Mouse (Mus musculus): ENCODE measurements at regions not wholly inside any gene's neighbourhood (a gene's known extent, or its start where the extent isn't known, plus 50 kb on each side); places are given as distances from the start of the nearest gene placed in this dataset.
A peak's percentile ranks its signal among the peaks of the same experiment; 100 is the strongest.

DNA sequence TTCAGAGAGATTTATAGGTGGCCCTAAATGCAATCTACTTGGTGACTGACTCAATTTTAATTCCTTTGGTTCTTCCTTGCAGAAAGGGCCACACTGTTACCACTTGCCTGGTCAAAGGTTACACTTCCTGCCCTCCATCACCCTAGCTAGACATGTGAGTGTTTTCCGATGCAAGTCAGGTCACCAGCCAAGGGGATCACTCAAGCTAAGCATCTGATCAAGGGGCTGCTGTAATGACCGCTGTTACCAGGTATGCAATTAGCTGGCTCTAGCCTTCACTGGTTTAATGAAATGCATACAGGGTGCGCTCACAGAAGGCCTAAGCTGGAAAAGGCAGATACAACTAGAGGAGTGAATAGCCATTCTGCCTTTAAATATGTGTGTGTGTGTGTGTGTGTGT, 105.1 kb downstream of the Mtx2 start:
- no peak for DNase-seq

- peak; percentile 47 for DNase-seq
Observed at GRCm38 (mm10) chr2:74933190-74933589, 107.6 kb downstream of the Mtx2 start.

- no peak for DNase-seq
Observed at GRCm38 (mm10) chr2:74933771-74934170, 108.2 kb downstream of the Mtx2 start.

DNA sequence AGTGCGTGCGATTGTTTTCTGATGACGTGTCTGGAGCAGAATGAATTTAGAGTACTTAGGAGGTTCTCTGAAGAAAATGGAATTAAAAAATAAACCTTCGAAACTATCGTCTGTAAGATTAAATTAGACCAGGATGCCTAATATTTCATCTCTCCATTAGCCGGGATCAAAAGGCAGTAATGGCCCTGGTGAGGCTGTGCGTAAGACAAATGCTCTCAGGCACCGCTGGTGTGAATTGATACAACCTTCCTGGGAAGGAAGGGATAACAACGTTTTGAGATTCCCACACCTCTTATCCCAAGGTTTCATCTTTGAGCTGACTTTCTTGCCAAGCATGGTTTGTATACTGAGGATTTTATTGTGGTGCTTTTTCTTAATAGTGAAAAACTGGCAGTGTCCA, 113.1 kb downstream of the Mtx2 start:
- DNase-seq, result no peak

GRCm38 (mm10) chr2:74941966-74942365, 116.4 kb downstream of the Mtx2 start:
- no peak for DNase-seq

DNA sequence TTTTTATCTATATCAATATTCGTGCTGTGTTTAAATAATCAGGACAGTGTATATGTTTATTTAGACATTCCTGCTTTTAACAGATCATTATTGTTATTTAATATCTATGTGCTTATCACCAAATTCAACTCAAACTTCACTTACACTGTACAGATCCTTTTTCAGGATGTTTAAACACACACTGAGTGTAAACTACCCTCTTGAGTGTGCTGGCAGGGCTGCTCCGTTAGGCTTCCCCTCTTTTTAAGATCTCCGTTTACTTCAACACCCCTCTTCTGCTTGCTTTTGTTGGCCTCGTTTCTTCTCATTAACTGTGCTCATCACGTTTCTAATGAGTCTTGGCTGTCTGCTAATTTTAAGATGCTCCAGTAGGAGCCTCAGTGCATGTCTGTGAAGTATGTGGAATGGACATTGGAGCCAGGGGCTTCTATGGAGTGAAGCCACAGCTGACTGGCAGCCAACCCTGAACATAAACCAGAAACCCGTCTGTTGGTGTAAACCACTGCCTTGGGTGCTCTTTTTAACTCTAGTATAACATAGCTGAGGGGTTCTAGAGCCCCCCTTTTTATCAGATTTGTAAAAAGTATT, 117.1 kb downstream of the Mtx2 start:
- DNase-seq, result no peak

DNA sequence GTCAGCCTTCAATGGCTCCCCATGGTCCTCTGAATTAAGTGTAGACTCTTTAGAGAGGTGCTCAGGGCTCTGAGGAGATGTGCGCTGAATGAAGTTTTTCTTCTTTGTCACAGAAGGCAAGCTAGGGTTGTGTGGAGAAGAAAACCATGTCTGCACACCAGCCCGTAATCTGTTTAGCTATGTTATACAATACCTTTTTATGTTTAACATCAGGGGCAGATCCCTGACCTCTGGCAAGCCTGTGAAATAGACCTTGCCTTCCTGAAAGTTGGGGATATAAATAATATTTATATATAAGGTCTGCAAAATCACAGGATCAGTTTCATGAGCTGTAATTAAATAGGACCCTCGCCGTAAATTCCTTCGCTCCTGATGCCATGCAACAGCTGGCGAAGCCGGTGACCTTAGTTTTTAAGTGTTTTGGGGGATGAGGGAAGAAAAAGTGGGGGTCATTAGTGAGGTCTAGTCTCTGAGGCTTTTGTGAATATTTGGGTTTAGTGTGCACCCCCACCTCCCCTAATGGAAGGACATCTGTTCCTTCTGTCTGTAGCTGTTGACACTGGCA, 119.7 kb downstream of the Mtx2 start:
- no peak for DNase-seq

GRCm38 (mm10) chr2:74951401-74952260, 126.0 kb downstream of the Mtx2 start:
- no peak for DNase-seq

DNA sequence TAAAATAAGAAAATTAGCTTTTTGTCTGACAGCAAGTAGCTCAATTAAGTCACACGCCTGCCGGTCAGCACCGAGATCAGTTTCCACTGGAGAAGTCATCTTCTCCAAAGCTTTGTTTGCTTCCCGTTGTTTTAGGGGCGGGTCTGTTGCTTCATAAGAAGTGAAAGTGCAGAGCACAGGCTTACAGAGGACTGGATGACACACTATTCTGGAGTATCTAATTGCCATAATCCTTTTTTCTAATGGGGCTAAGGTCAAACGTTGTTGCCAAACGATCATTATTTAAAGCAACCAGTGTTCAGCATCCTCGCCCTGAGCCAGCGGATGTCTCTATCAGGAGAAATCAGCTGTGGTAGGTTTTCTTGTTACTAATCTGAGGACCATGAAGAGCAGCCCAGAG, 128.5 kb downstream of the Mtx2 start:
- no peak for DNase-seq

GRCm38 (mm10) chr2:74955281-74956128, 129.9 kb downstream of the Mtx2 start:
- no peak for DNase-seq

GRCm38 (mm10) chr2:74956129-74956450, 130.5 kb downstream of the Mtx2 start:
- no peak for DNase-seq

DNA sequence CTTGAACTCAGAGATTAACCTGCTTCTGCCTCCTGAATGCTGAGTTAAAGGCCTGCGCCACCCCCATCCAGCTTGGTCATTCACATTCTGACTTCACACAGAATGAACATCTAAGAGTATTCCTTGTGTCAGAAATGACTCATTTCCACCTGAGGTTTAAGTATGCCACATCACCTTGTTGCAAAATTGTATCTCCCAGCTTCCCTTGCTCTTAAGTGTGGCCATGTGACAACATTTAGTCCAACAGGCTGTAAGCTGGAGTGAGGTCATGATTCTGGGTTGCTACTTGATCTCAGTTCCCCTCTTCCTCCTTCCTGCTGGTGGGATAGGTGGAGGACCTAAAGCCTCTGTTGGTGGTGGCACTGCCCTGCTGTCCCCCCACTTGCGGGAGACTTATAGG, 131.0 kb downstream of the Mtx2 start:
- DNase-seq, result no peak

GRCm38 (mm10) chr2:74959936-74960335, 134.3 kb downstream of the Mtx2 start:
- DNase-seq, result no peak

- no peak for DNase-seq
Observed at GRCm38 (mm10) chr2:74962416-74962815, 136.8 kb downstream of the Mtx2 start.

GRCm38 (mm10) chr2:74964360-74964759, 138.8 kb downstream of the Mtx2 start:
- DNase-seq, result peak; percentile 87

DNA sequence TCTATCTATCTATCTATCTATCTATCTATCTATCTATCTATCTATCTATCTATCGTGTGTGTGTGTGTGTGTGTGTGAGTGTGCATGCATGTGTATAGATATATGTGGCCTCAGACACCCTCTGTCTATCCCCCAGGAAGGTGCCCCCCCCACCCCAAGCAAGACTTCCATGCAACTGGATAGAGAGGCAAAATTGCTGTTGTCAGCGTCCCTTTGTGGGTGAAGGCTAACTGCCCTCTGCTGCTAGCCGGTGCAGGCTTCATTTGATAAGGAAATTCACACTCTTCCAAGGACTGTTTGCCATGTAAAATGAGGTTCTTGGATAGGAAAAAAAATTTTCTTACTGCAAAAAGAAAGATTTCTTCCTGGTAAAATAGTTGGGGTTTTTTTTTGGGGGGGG, 139.4 kb downstream of the Mtx2 start:
- DNase-seq, result no peak

DNA sequence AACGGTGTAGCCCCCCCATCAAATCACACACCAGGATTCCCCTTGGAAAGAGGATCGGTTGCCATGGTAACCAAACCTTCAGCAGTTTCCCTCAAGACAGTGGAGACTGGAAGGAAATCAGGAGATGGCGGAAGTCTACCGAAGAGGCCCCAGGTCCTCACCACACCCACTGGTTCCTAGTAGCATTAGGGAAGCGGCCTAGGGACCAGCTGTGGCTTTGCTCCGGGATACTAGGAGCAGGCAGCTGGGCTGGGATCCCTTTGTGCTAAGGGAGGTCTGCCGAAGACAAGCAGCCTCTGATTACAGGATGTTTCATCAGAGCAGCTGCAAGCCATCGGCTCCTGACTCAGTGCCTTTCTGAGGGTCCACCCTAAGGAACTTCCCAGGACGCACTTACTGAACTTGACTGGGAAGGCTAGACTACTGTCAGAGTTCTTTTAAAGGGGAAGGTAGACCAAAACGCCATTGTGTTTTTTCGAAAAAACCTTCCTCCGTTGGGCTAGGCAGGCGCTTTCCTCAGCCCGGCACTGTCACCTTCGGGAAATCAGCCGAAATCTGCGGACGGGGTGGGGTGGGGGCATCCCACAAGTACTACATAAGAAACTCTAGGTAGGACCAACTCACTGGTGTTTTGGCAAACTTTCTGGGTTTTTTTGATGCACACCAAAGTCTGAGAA, 139.9 kb downstream of the Mtx2 start:
- DNase-seq, result peak; percentile 48

- DNase-seq, result no peak
Observed at GRCm38 (mm10) chr2:74970611-74971265, 145.1 kb downstream of the Mtx2 start.

GRCm38 (mm10) chr2:74973386-74973785, 147.8 kb downstream of the Mtx2 start:
- DNase-seq, result no peak

DNA sequence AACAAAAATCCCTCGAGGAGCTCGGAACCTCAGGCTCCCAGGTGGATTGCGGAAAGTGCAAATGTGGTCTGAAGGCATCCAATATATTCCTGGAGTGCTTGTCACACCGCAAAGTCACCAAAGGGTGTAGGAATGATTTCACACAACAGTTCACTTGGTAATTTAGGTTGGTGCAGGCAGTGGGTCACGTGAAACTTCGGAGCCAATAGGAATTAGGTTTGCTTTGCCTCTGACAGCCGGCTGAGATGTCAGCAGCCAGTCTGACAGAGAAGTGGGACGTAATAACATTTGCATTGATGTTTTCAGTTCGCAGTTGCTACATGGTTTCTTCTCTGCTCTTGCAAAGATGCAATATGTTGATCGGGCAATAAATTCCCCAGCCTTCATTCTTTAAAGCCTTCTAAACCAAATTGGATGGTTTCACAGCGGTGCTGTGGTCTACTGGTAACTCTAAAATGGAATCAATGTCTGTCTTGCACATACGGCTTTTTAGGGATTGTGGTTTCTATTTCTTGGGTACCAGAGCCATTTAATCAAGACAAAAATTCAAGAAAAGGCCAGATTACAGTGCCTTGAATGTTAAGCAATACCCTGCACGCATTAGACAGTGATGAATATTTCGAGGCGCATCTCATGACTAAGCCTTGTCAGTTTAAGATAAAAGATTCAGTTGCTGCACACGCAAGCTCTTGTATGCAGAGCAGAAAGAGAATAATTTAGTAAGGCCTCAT, 149.2 kb downstream of the Mtx2 start:
- DNase-seq, result no peak

- no peak for DNase-seq
Observed at GRCm38 (mm10) chr2:74977348-74977747, 151.7 kb downstream of the Mtx2 start.

- DNase-seq, result no peak
Observed at GRCm38 (mm10) chr2:74977828-74978227, 152.2 kb downstream of the Mtx2 start.
